Mouse (Mus musculus): Measurements from ENCODE around the gene Syt1. TPM values are rescaled to one million over a fixed set of nuclear protein-coding genes. Genes with fewer than 3 reads are reported as not detected.

Syt1 gene
- total and polyA plus RNA-seq, 3 experiments: 0.01 to 0.11 TPM; not detected in 1

- H3K4me1 ChIP-seq (ENCODE audit: insufficient read depth, low read depth, low read length): no peaks in the 10 kb centered on the region
- DNase-seq (ENCODE audit: low spot score): no peak
- TF ChIP-seq TAL1 (conservative IDR thresholded peaks at IDR 0.05; ENCODE audit: low read depth, low read length): no peak
- TF ChIP-seq GATA2 (IDR thresholded peaks at IDR 0.05; ENCODE audit: borderline replicate concordance, low read depth, low read length): no peak
- no peak for TF ChIP-seq POLR2AphosphoS5 (IDR thresholded peaks at IDR 0.05; ENCODE audit: insufficient replicate concordance, low read depth, low read length)
- no peaks in the 10 kb centered on the region for H3K36me3 ChIP-seq (replicated peaks)
- no peaks in the 10 kb centered on the region for H3K9me3 ChIP-seq (replicated peaks)
- no peak for ATAC-seq (ENCODE audit: extremely low read depth, insufficient number of reproducible peaks, low FRiP score, poor library complexity, severe bottlenecking)
- no peaks in the 10 kb centered on the region; the same call in 1 of the 2 replicates for H3K27me3 ChIP-seq (ENCODE audit: insufficient read depth, low read length)
- H3K4me3 ChIP-seq (ENCODE audit: low read depth, low read length): no peak overlapping the region
Observed at GRCm38 (mm10) chr10:108483991-108484390, 526.8 kb downstream of the Syt1 start.

GRCm38 (mm10) chr10:108480146-108480850 lies 530.5 kb downstream of the Syt1 start:
- no peak for TF ChIP-seq GATA1 (IDR thresholded peaks at IDR 0.05; ENCODE audit: borderline replicate concordance, low read length)
- TF ChIP-seq POLR2AphosphoS5 (IDR thresholded peaks at IDR 0.05; ENCODE audit: insufficient replicate concordance, low read depth, low read length): no peak
- no peak for TF ChIP-seq TAL1 (conservative IDR thresholded peaks at IDR 0.05; ENCODE audit: low read depth, low read length)
- no peak for TF ChIP-seq CTCF (IDR thresholded peaks at IDR 0.05; ENCODE audit: low read depth, low read length)
- no peak for TF ChIP-seq GATA2 (IDR thresholded peaks at IDR 0.05; ENCODE audit: borderline replicate concordance, low read depth, low read length)
- ATAC-seq (ENCODE audit: extremely low read depth, insufficient number of reproducible peaks, low FRiP score, poor library complexity, severe bottlenecking) (no peak), DNase-seq (ENCODE audit: low spot score) (no peak)

GRCm38 (mm10) chr10:108470319-108470955 lies 540.3 kb downstream of the Syt1 start:
- no peak for DNase-seq (ENCODE audit: low spot score)
- no peak overlapping the region for H3K4me3 ChIP-seq (ENCODE audit: low read depth, low read length)
- TF ChIP-seq CTCF (IDR thresholded peaks at IDR 0.05; ENCODE audit: low read depth, low read length) (no peak), TAL1 (conservative IDR thresholded peaks at IDR 0.05; ENCODE audit: low read depth, low read length) (no peak), POLR2AphosphoS5 (IDR thresholded peaks at IDR 0.05; ENCODE audit: insufficient replicate concordance, low read depth, low read length) (no peak), GATA1 (IDR thresholded peaks at IDR 0.05; ENCODE audit: borderline replicate concordance, low read length) (no peak), GATA2 (IDR thresholded peaks at IDR 0.05; ENCODE audit: borderline replicate concordance, low read depth, low read length) (no peak)
- no peaks in the 10 kb centered on the region for H3K4me1 ChIP-seq (ENCODE audit: insufficient read depth, low read depth, low read length)
- peaks cover 3% of the 10 kb centered on the region; the same call in 1 of the 2 replicates for H3K27me3 ChIP-seq (ENCODE audit: insufficient read depth, low read length)
- no peak for ATAC-seq (ENCODE audit: extremely low read depth, insufficient number of reproducible peaks, low FRiP score, poor library complexity, severe bottlenecking)
- H3K36me3 ChIP-seq (replicated peaks): no peaks in the 10 kb centered on the region
- no peaks in the 10 kb centered on the region for H3K9me3 ChIP-seq (replicated peaks)

More at GRCm38 (mm10) chr10:108480146-108480850, 530.5 kb downstream of the Syt1 start:
- no peaks in the 10 kb centered on the region for H3K4me1 ChIP-seq (ENCODE audit: insufficient read depth, low read depth, low read length)
- no peaks in the 10 kb centered on the region; the same call in 1 of the 2 replicates for H3K27me3 ChIP-seq (ENCODE audit: insufficient read depth, low read length)
- no peaks in the 10 kb centered on the region for H3K36me3 ChIP-seq (replicated peaks)
- H3K9me3 ChIP-seq (replicated peaks): no peaks in the 10 kb centered on the region
- H3K4me3 ChIP-seq (ENCODE audit: low read depth, low read length): no peak overlapping the region

- no peak for DNase-seq (ENCODE audit: low spot score)
- Histone ChIP-seq H3K4me1 (ENCODE audit: insufficient read depth, low read depth, low read length) (peaks cover 7% of the 10 kb centered on the region), H3K9me3 (replicated peaks) (no peaks in the 10 kb centered on the region), H3K36me3 (replicated peaks) (no peaks in the 10 kb centered on the region), H3K27me3 (ENCODE audit: insufficient read depth, low read length) (peaks cover 3% of the 10 kb centered on the region; the same call in 1 of the 2 replicates), H3K4me3 (ENCODE audit: low read depth, low read length) (no peak overlapping the region)
- ATAC-seq (ENCODE audit: extremely low read depth, insufficient number of reproducible peaks, low FRiP score, poor library complexity, severe bottlenecking): no peak
- TF ChIP-seq GATA1 (IDR thresholded peaks at IDR 0.05; ENCODE audit: borderline replicate concordance, low read length): no peak
- no peak for TF ChIP-seq POLR2AphosphoS5 (IDR thresholded peaks at IDR 0.05; ENCODE audit: insufficient replicate concordance, low read depth, low read length)
- TF ChIP-seq TAL1 (conservative IDR thresholded peaks at IDR 0.05; ENCODE audit: low read depth, low read length): no peak
- TF ChIP-seq GATA2 (IDR thresholded peaks at IDR 0.05; ENCODE audit: borderline replicate concordance, low read depth, low read length): no peak
- no peak for TF ChIP-seq CTCF (IDR thresholded peaks at IDR 0.05; ENCODE audit: low read depth, low read length)
Observed at GRCm38 (mm10) chr10:108466539-108466938, 544.2 kb downstream of the Syt1 start.

- Histone ChIP-seq H3K4me1 (ENCODE audit: insufficient read depth, low read depth, low read length) (peaks cover 8% of the 10 kb centered on the region), H3K4me3 (ENCODE audit: low read depth, low read length) (no peak overlapping the region), H3K27me3 (ENCODE audit: insufficient read depth, low read length) (no peaks in the 10 kb centered on the region), H3K36me3 (replicated peaks) (no peaks in the 10 kb centered on the region), H3K9me3 (replicated peaks) (no peaks in the 10 kb centered on the region)
- DNase-seq (ENCODE audit: low spot score) (no peak), ATAC-seq (ENCODE audit: extremely low read depth, insufficient number of reproducible peaks, low FRiP score, poor library complexity, severe bottlenecking) (peak; percentile 70)
- TF ChIP-seq CTCF (IDR thresholded peaks at IDR 0.05; ENCODE audit: low read depth, low read length) (no peak), POLR2AphosphoS5 (IDR thresholded peaks at IDR 0.05; ENCODE audit: insufficient replicate concordance, low read depth, low read length) (no peak), GATA2 (IDR thresholded peaks at IDR 0.05; ENCODE audit: borderline replicate concordance, low read depth, low read length) (no peak), TAL1 (conservative IDR thresholded peaks at IDR 0.05; ENCODE audit: low read depth, low read length) (no peak), GATA1 (IDR thresholded peaks at IDR 0.05; ENCODE audit: borderline replicate concordance, low read length) (no peak)
Observed at GRCm38 (mm10) chr10:108461862-108462261, 548.9 kb downstream of the Syt1 start.

- TF ChIP-seq CTCF (IDR thresholded peaks at IDR 0.05; ENCODE audit: low read depth, low read length): no peak
- TF ChIP-seq GATA1 (IDR thresholded peaks at IDR 0.05; ENCODE audit: borderline replicate concordance, low read length): no peak
- no peak for TF ChIP-seq GATA2 (IDR thresholded peaks at IDR 0.05; ENCODE audit: borderline replicate concordance, low read depth, low read length)
- TF ChIP-seq TAL1 (conservative IDR thresholded peaks at IDR 0.05; ENCODE audit: low read depth, low read length): no peak
- TF ChIP-seq POLR2AphosphoS5 (IDR thresholded peaks at IDR 0.05; ENCODE audit: insufficient replicate concordance, low read depth, low read length): no peak
- H3K4me3 ChIP-seq (ENCODE audit: low read depth, low read length): no peak overlapping the region
- peaks cover 22% of the 10 kb centered on the region for H3K4me1 ChIP-seq (ENCODE audit: insufficient read depth, low read depth, low read length)
- DNase-seq (ENCODE audit: low spot score): no peak
- H3K9me3 ChIP-seq (replicated peaks): no peaks in the 10 kb centered on the region
- no peak for ATAC-seq (ENCODE audit: extremely low read depth, insufficient number of reproducible peaks, low FRiP score, poor library complexity, severe bottlenecking)
- H3K27me3 ChIP-seq (ENCODE audit: insufficient read depth, low read length): no peaks in the 10 kb centered on the region
- H3K36me3 ChIP-seq (replicated peaks): no peaks in the 10 kb centered on the region
Observed at GRCm38 (mm10) chr10:108457054-108457453, 553.7 kb downstream of the Syt1 start.

All from G1E (cell line).